In the genomic region with DNA sequence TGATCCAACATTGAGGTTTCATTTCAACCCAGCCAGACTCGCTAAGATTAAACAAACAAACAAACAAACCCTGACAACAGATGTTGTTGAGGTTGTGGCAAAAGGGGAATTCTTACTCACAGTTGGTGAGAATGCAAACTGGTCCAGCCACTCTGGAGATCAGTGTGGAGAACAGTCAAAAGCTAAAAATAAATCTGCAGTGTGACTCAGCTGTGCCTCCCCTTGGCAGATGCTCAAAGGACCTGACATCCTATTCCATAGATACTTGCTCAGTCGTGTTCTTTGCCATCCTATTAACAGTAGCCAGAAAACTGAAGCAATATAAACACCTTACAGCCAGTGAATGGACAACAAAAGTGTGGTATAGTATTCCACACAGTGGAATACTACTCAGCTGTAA, we compare ENCODE assay signal across 24 mouse cellular contexts.
"Had no signal": no experiment of that assay in that cellular context is flagged by ENCODE, and none has a peak within 500 bp of the region (broad histone marks: within the 10 kb centered on the region; RNA-seq: fewer than 3 reads in every experiment).

No protein-coding gene starts in this region.

- H3K27me3 ChIP-seq: limb, embryonic 13.5 days; liver, embryonic 12.5 days; liver, embryonic 15.5 days; lung, embryonic 15.5 days; megakaryocyte, embryonic 14.5 days; midbrain, embryonic 13.5 days; stomach, embryonic 15.5 days had no signal

- H3K27ac ChIP-seq: kidney, postnatal 0 days; layer of hippocampus, adult 2 months; limb, embryonic 10.5 days; limb, embryonic 13.5 days; liver, embryonic 12.5 days; liver, embryonic 15.5 days; lung, embryonic 15.5 days; midbrain, embryonic 10.5 days; midbrain, embryonic 13.5 days; neural tube, embryonic 13.5 days; stomach, embryonic 15.5 days had no signal

- DNase-seq: kidney, postnatal 25 days; layer of hippocampus, adult 9-11 months; liver; lung, adult 18-20 months; lung, postnatal 10 days; lung, postnatal 36 days; retina, postnatal 1 day; right cerebral cortex, postnatal 25 days; spleen, adult 18-20 months; thymus, postnatal 25 days had no signal

- ATAC-seq: liver, embryonic 12.5 days; midbrain, embryonic 13.5 days; midbrain, embryonic 16.5 days had no signal

- H3K36me3 ChIP-seq: limb, embryonic 10.5 days; limb, embryonic 13.5 days; liver, embryonic 12.5 days; liver, embryonic 15.5 days; lung, embryonic 15.5 days; midbrain, embryonic 10.5 days; midbrain, embryonic 13.5 days; neural tube, embryonic 13.5 days; stomach, embryonic 15.5 days had no signal

- H3K9ac ChIP-seq: limb, embryonic 13.5 days; liver, embryonic 12.5 days; liver, embryonic 15.5 days; lung, embryonic 15.5 days; midbrain, embryonic 13.5 days; neural tube, embryonic 13.5 days; stomach, embryonic 15.5 days had no signal

- H3K4me2 ChIP-seq: limb, embryonic 13.5 days; liver, embryonic 12.5 days; liver, embryonic 15.5 days; lung, embryonic 15.5 days; midbrain, embryonic 13.5 days; neural tube, embryonic 13.5 days; stomach, embryonic 15.5 days had no signal

- H3K9me3 ChIP-seq: limb, embryonic 10.5 days; limb, embryonic 13.5 days; liver, embryonic 12.5 days; liver, embryonic 15.5 days; lung, embryonic 15.5 days; midbrain, embryonic 10.5 days; midbrain, embryonic 13.5 days; neural tube, embryonic 13.5 days; stomach, embryonic 15.5 days had no signal

- H3K4me1 ChIP-seq: limb, embryonic 13.5 days; liver, embryonic 12.5 days; liver, embryonic 15.5 days; lung, embryonic 15.5 days; megakaryocyte, embryonic 14.5 days; midbrain, embryonic 10.5 days; midbrain, embryonic 13.5 days; neural tube, embryonic 13.5 days; stomach, embryonic 15.5 days had no signal

- H3K4me3 ChIP-seq: layer of hippocampus, adult 2 months; limb, embryonic 10.5 days; limb, embryonic 13.5 days; liver, embryonic 12.5 days; liver, embryonic 15.5 days; lung, embryonic 15.5 days; megakaryocyte, embryonic 14.5 days; midbrain, embryonic 10.5 days; midbrain, embryonic 13.5 days; myocyte; neural tube, embryonic 13.5 days; stomach, embryonic 15.5 days had no signal
